Mouse (Mus musculus): ENCODE measurements at regions not wholly inside any gene's neighbourhood (a gene's known extent, or its start where the extent isn't known, plus 50 kb on each side); places are given as distances from the start of the nearest gene placed in this dataset.

GRCm38 (mm10) chr2:72688031-72688430, 212.1 kb downstream of the Cdca7 start:
- Histone ChIP-seq H3K27me3 (replicated peaks; ENCODE audit: control insufficient read depth, insufficient read depth, low read length) (no peaks in the 10 kb centered on the region), H3K4me1 (replicated peaks; ENCODE audit: control insufficient read depth, insufficient read depth, low read length) (no peaks in the 10 kb centered on the region), H3K4me2 (replicated peaks; ENCODE audit: low read depth) (no peak overlapping the region), H3K9ac (ENCODE audit: low read depth, low read length) (no peak overlapping the region), H3K36me3 (ENCODE audit: control insufficient read depth, insufficient read depth) (no peaks in the 10 kb centered on the region), H3K4me3 (ENCODE audit: low read depth, low read length) (no peak overlapping the region), H3K9me3 (ENCODE audit: control insufficient read depth) (0 out of 2 replicates have a peak, but pooled peaks cover 7% of the 10 kb centered on the region), H3K27ac (ENCODE audit: low read depth, low read length) (no peak overlapping the region)
- no peak for TF ChIP-seq CTCF (IDR thresholded peaks at IDR 0.05; ENCODE audit: low read depth)
- 69% methylated on average over 4 of the region's 4 CpGs for WGBS
- ATAC-seq = no peak

DNA sequence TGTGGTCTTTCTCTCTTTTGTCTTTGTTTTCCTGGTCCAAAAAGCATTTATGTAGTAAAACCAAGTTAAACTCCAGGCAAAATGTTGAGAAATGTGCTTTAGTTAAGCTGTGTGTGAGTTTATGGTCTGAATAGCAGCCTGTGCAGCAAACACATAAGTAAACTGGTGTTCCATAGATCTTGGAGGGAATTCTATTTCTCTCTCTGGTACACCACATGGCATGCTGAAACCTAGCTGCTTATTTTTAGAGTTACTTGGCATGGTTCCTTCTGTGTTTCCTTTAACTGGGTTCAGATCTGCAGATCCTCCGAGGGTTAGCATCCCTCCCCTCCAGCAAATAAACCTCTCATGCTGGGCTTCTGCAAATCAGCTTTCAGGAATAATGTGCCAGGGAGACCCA, 225.1 kb downstream of the Cdca7 start:
- no peaks in the 10 kb centered on the region for H3K27me3 ChIP-seq (replicated peaks; ENCODE audit: control insufficient read depth, insufficient read depth, low read length)
- TF ChIP-seq CTCF (IDR thresholded peaks at IDR 0.05; ENCODE audit: low read depth) = no peak
- 68% methylated on average over 1 of the region's 1 CpGs for WGBS
- H3K4me1 ChIP-seq (replicated peaks; ENCODE audit: control insufficient read depth, insufficient read depth, low read length) = 0 out of 2 replicates have a peak, but pooled peaks cover 4% of the 10 kb centered on the region
- no peak for ATAC-seq
- H3K4me3 ChIP-seq (ENCODE audit: low read depth, low read length) = no peak overlapping the region
- no peaks in the 10 kb centered on the region for H3K9me3 ChIP-seq (ENCODE audit: control insufficient read depth)
- H3K27ac ChIP-seq (ENCODE audit: low read depth, low read length) = no peak overlapping the region
- no peaks in the 10 kb centered on the region for H3K36me3 ChIP-seq (ENCODE audit: control insufficient read depth, insufficient read depth)
- H3K4me2 ChIP-seq (replicated peaks; ENCODE audit: low read depth) = no peak overlapping the region
- H3K9ac ChIP-seq (ENCODE audit: low read depth, low read length) = no peak overlapping the region

DNA sequence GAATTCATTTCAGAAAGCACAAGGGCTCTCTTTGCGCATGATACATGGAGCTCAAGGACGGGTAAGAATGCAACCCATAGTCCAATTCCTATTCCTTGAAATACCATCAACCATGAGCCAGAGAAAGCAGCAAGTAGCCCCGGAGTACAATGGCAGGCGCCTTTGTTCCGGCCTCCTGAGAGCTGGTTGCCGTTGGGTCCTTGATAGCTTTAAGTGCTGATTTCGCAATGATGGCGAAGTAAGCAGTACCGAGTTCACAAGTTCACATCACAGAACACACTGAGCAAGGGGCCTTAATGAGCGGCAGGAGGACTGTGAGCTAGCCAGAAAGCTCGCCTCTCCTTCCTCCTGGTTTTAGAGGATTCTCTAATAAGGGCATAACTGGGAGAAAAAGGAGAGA, 227.3 kb downstream of the Cdca7 start:
- H3K4me3 ChIP-seq (ENCODE audit: low read depth, low read length) = no peak overlapping the region
- H3K9me3 ChIP-seq (ENCODE audit: control insufficient read depth) = no peaks in the 10 kb centered on the region
- H3K9ac ChIP-seq (ENCODE audit: low read depth, low read length) = no peak overlapping the region
- H3K4me1 ChIP-seq (replicated peaks; ENCODE audit: control insufficient read depth, insufficient read depth, low read length) = 0 out of 2 replicates have a peak, but pooled peaks cover 4% of the 10 kb centered on the region
- no peaks in the 10 kb centered on the region for H3K27me3 ChIP-seq (replicated peaks; ENCODE audit: control insufficient read depth, insufficient read depth, low read length)
- no peak for ATAC-seq
- H3K4me2 ChIP-seq (replicated peaks; ENCODE audit: low read depth) = no peak overlapping the region
- H3K27ac ChIP-seq (ENCODE audit: low read depth, low read length) = no peak overlapping the region
- no peak for TF ChIP-seq CTCF (IDR thresholded peaks at IDR 0.05; ENCODE audit: low read depth)
- no peaks in the 10 kb centered on the region for H3K36me3 ChIP-seq (ENCODE audit: control insufficient read depth, insufficient read depth)
- WGBS = 48% methylated on average over 11 of the region's 11 CpGs

- Histone ChIP-seq H3K27me3 (replicated peaks; ENCODE audit: control insufficient read depth, insufficient read depth, low read length) (no peaks in the 10 kb centered on the region), H3K4me1 (replicated peaks; ENCODE audit: control insufficient read depth, insufficient read depth, low read length) (0 out of 2 replicates have a peak, but pooled peaks cover 4% of the 10 kb centered on the region), H3K36me3 (ENCODE audit: control insufficient read depth, insufficient read depth) (no peaks in the 10 kb centered on the region), H3K27ac (ENCODE audit: low read depth, low read length) (no peak overlapping the region), H3K4me2 (replicated peaks; ENCODE audit: low read depth) (no peak overlapping the region), H3K9me3 (ENCODE audit: control insufficient read depth) (no peaks in the 10 kb centered on the region), H3K4me3 (ENCODE audit: low read depth, low read length) (no peak overlapping the region), H3K9ac (ENCODE audit: low read depth, low read length) (no peak overlapping the region)
- no peak for TF ChIP-seq CTCF (IDR thresholded peaks at IDR 0.05; ENCODE audit: low read depth)
- no peak for ATAC-seq
- 74% methylated on average over 13 of the region's 13 CpGs for WGBS
Observed at GRCm38 (mm10) chr2:72707676-72708659, 232.0 kb downstream of the Cdca7 start.

DNA sequence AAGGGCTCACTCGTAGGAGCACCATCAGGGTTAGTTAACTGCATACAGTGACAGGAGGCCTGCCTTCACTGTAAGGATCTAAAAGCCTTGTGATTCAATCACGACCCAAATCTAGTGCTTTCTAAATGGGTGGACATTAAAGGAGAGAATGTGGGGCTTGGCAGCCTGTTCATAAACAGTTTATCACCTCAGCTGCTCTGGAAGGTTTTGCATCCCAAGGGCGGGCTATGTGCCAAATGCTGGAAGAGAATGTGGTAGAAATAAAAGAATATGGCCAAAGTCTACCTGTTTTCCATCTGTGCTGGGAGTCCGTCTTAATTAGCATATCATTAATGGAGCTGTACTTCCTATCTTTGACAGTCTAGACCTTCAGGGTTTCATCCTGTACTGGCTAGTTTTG, 241.0 kb downstream of the Cdca7 start:
- H3K4me2 ChIP-seq (replicated peaks; ENCODE audit: low read depth) = no peak overlapping the region
- no peaks in the 10 kb centered on the region for H3K4me1 ChIP-seq (replicated peaks; ENCODE audit: control insufficient read depth, insufficient read depth, low read length)
- H3K27me3 ChIP-seq (replicated peaks; ENCODE audit: control insufficient read depth, insufficient read depth, low read length) = no peaks in the 10 kb centered on the region
- no peaks in the 10 kb centered on the region for H3K36me3 ChIP-seq (ENCODE audit: control insufficient read depth, insufficient read depth)
- no peak for TF ChIP-seq CTCF (IDR thresholded peaks at IDR 0.05; ENCODE audit: low read depth)
- ATAC-seq = no peak
- 78% methylated on average over 4 of the region's 4 CpGs for WGBS
- H3K9me3 ChIP-seq (ENCODE audit: control insufficient read depth) = no peaks in the 10 kb centered on the region
- H3K27ac ChIP-seq (ENCODE audit: low read depth, low read length) = no peak overlapping the region
- H3K9ac ChIP-seq (ENCODE audit: low read depth, low read length) = no peak overlapping the region
- H3K4me3 ChIP-seq (ENCODE audit: low read depth, low read length) = no peak overlapping the region

DNA sequence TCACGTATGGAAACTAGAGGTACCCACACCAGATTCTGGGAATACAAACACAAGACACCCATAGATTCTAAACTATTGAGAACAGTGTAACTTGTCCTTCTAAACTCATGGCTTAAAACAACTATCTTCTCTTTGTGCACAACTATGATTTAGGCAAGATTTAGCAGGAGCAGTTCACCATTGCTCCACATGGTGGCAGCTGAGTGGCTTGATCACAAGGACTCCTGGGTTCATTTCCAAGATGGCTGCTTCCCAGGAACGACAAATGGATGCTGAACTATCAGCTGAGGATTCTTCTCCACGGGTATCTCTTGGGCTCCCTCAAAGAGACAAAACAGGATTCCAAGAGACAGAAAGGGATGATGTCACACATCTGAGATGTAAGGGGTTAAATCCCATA, 251.5 kb downstream of the Sp3 start:
- Histone ChIP-seq H3K27me3 (replicated peaks; ENCODE audit: control insufficient read depth, insufficient read depth, low read length) (no peaks in the 10 kb centered on the region), H3K4me3 (ENCODE audit: low read depth, low read length) (no peak overlapping the region), H3K4me2 (replicated peaks; ENCODE audit: low read depth) (no peak overlapping the region), H3K9me3 (ENCODE audit: control insufficient read depth) (no peaks in the 10 kb centered on the region), H3K36me3 (ENCODE audit: control insufficient read depth, insufficient read depth) (no peaks in the 10 kb centered on the region), H3K27ac (ENCODE audit: low read depth, low read length) (no peak overlapping the region), H3K9ac (ENCODE audit: low read depth, low read length) (no peak overlapping the region), H3K4me1 (replicated peaks; ENCODE audit: control insufficient read depth, insufficient read depth, low read length) (no peaks in the 10 kb centered on the region)
- 54% methylated on average over 3 of the region's 3 CpGs for WGBS
- ATAC-seq = no peak
- TF ChIP-seq CTCF (IDR thresholded peaks at IDR 0.05; ENCODE audit: low read depth) = peak; percentile 87

Data from intestine, postnatal 0 days (tissue).